Mouse (Mus musculus): ENCODE data around the gene Rnf41.

GRCm38 (mm10) chr10:128369599-128369998 is 41.9 kb upstream of the Rnf41 start:
- TF ChIP-seq POLR2A (IDR thresholded peaks at IDR 0.05; ENCODE audit: control insufficient read depth, low read depth, low read length), result no peak
- TF ChIP-seq CTCF (IDR thresholded peaks at IDR 0.05; ENCODE audit: control insufficient read depth, insufficient read depth, insufficient replicate concordance, low read depth, low read length), result no peak

All from testis, adult 2 months (tissue).